Mouse (Mus musculus) hindbrain, embryonic 14.5 days (tissue): ENCODE data around the gene Dkk1. TPM values are rescaled to one million over a fixed set of nuclear protein-coding genes. Genes with fewer than 3 reads are reported as not detected.

Experiments used
- ATAC-seq: fragments of 200-750 bp; cut with Nextera tagmentation; 2 replicates; pipeline ENCODE4 v1.8.0; 2017; ENCODE audit warnings: moderate number of reproducible peaks, mild to moderate bottlenecking, moderate TSS enrichment, moderate library complexity; ENCODE audit not compliant: low FRiP score
- DNase-seq: peaks from one replicate; pipeline ENCODE4 v3.0.0-alpha.2; 2015; ENCODE audit warnings: low spot score
- H3K27ac ChIP-seq: fragments of 300-500 bp; sonication (generic); 2 replicates; pipeline ENCODE4 v1.5.1; 2014; ENCODE audit warnings: mild to moderate bottlenecking, moderate library complexity
- H3K27me3 ChIP-seq: fragments of 300-500 bp; sonication (generic); 2 replicates; pipeline ENCODE4 v1.6.1; 2014; ENCODE audit warnings: mild to moderate bottlenecking, low read length, mixed read lengths; ENCODE audit not compliant: control insufficient read depth, insufficient read depth
- H3K36me3 ChIP-seq: fragments of 300-500 bp; sonication (generic); replicated peaks from 2 replicates; pipeline ENCODE4 v1.6.1; 2014; ENCODE audit not compliant: control insufficient read depth, insufficient read depth
- H3K4me1 ChIP-seq: fragments of 300-500 bp; sonication (generic); replicated peaks from 2 replicates; pipeline ENCODE4 v1.6.1; 2014; ENCODE audit warnings: antibody characterized with exemption, low read length, mixed read lengths; ENCODE audit not compliant: control insufficient read depth, insufficient read depth
- H3K4me2 ChIP-seq: fragments of 300-500 bp; sonication (generic); replicated peaks from 2 replicates; pipeline ENCODE4 v1.6.1; 2014; ENCODE audit warnings: mild to moderate bottlenecking, moderate library complexity
- H3K4me3 ChIP-seq: fragments of 300-500 bp; sonication (generic); replicated peaks from 2 replicates; pipeline ENCODE4 v1.5.1; 2014; ENCODE audit warnings: mild to moderate bottlenecking, low read length
- H3K9ac ChIP-seq: fragments of 300-500 bp; sonication (generic); 2 replicates; pipeline ENCODE4 v1.6.1; 2014
- H3K9me3 ChIP-seq: fragments of 300-500 bp; sonication (generic); 2 replicates; pipeline ENCODE4 v1.6.1; 2016; ENCODE audit warnings: low read length; ENCODE audit not compliant: control insufficient read depth
- WGBS: fragments of 180-500 bp; shearing (Covaris S2); extraction: QIAGEN DNeasy Blood & Tissue Kit; methylation state at CpG from one replicate; pipeline ENCODE4 v1.1.7; 2014; 5-methylcytosine and 5-hydroxymethylcytosine counted together
- polyA plus RNA-seq: library from polyadenylated mRNA; unstranded; fragments of >200 nt; fragmentation: Nextera tagmentation; extraction: Ambion mirVana; gene quantifications from 2 replicates; pipeline ENCODE4 v1.2.1, GENCODE M21; 2014

The Dkk1 gene
- polyA plus RNA-seq: 1.1 and 1.2 TPM in 2 replicates

- Histone ChIP-seq H3K27me3 (peaks cover 72% of the 10 kb centered on the region), H3K9ac (peak within 1 kb of the TSS; percentile 25), H3K27ac (no peak within 1 kb of the TSS)
Measured at GRCm38 (mm10) chr19:30549044-30549853, at the start of gene Dkk1. Gene Dkk1 (minus strand): TSS chr19:30549665.

GRCm38 (mm10) chr19:30586366-30586765 lies 36.9 kb upstream of the Dkk1 start:
- Histone ChIP-seq H3K27me3 (no peaks in the 10 kb centered on the region), H3K4me1 (no peaks in the 10 kb centered on the region), H3K4me2 (no peak overlapping the region), H3K36me3 (no peaks in the 10 kb centered on the region), H3K4me3 (no peak overlapping the region), H3K9ac (no peak overlapping the region), H3K9me3 (no peaks in the 10 kb centered on the region), H3K27ac (no peak overlapping the region)
- no peak for ATAC-seq
- no peak for DNase-seq
- 75% methylated on average over 3 of the region's 3 CpGs for WGBS

More at GRCm38 (mm10) chr19:30549044-30549853, at the start of gene Dkk1:
- no peaks in the 10 kb centered on the region for H3K36me3 ChIP-seq
- H3K4me2 ChIP-seq: peak within 1 kb of the TSS; percentile 61
- DNase-seq (peak; percentile 64), ATAC-seq (peak; percentile 78)
- peaks cover 14% of the 10 kb centered on the region; the same call in 1 of the 2 replicates for H3K4me1 ChIP-seq
- under 1% methylated on average over 26 of the region's 26 CpGs for WGBS
- H3K9me3 ChIP-seq: no peaks in the 10 kb centered on the region
- peak within 1 kb of the TSS; percentile 30 for H3K4me3 ChIP-seq

GRCm38 (mm10) chr19:30564516-30564915 lies 15.1 kb upstream of the Dkk1 start:
- Histone ChIP-seq H3K4me2 (no peak overlapping the region), H3K9ac (no peak overlapping the region), H3K4me1 (no peaks in the 10 kb centered on the region), H3K27ac (no peak overlapping the region), H3K36me3 (no peaks in the 10 kb centered on the region), H3K4me3 (no peak overlapping the region), H3K27me3 (no peaks in the 10 kb centered on the region), H3K9me3 (0 out of 2 replicates have a peak, but pooled peaks cover 4% of the 10 kb centered on the region)
- no peak for DNase-seq
- ATAC-seq: no peak
- WGBS: 40% methylated on average over 6 of the region's 6 CpGs

- DNase-seq (no peak), ATAC-seq (no peak)
- Histone ChIP-seq H3K4me1 (no peaks in the 10 kb centered on the region), H3K27me3 (no peaks in the 10 kb centered on the region), H3K4me2 (no peak overlapping the region), H3K9ac (no peak overlapping the region), H3K27ac (no peak overlapping the region), H3K9me3 (0 out of 2 replicates have a peak, but pooled peaks cover 4% of the 10 kb centered on the region), H3K4me3 (no peak overlapping the region), H3K36me3 (no peaks in the 10 kb centered on the region)
- WGBS: 93% methylated on average over 3 of the region's 3 CpGs
Measured at GRCm38 (mm10) chr19:30563876-30564275, 14.4 kb upstream of the Dkk1 start.

- no peak for DNase-seq
- Histone ChIP-seq H3K27me3 (peaks cover 3% of the 10 kb centered on the region; the same call in 1 of the 2 replicates), H3K9ac (no peak overlapping the region), H3K4me1 (no peaks in the 10 kb centered on the region), H3K36me3 (no peaks in the 10 kb centered on the region), H3K4me3 (no peak overlapping the region), H3K4me2 (no peak overlapping the region), H3K27ac (no peak overlapping the region), H3K9me3 (0 out of 2 replicates have a peak, but pooled peaks cover 4% of the 10 kb centered on the region)
- no peak for ATAC-seq
Measured at GRCm38 (mm10) chr19:30558024-30558423, 8.6 kb upstream of the Dkk1 start.

- peak overlapping the region; percentile 44 for H3K4me2 ChIP-seq
- H3K4me3 ChIP-seq: peak overlapping the region; percentile 0; the same call in 1 of the 2 replicates
- DNase-seq: peak; percentile 83
- peak overlapping the region; percentile 24; the same call in 1 of the 2 replicates for H3K9ac ChIP-seq
- H3K36me3 ChIP-seq: no peaks in the 10 kb centered on the region
- no peaks in the 10 kb centered on the region for H3K9me3 ChIP-seq
- H3K27ac ChIP-seq: no peak overlapping the region
- H3K4me1 ChIP-seq: peaks cover 7% of the 10 kb centered on the region; the same call in 1 of the 2 replicates
- WGBS: under 1% methylated on average over 12 of the region's 12 CpGs
- peaks cover 27% of the 10 kb centered on the region for H3K27me3 ChIP-seq
- ATAC-seq: peak; percentile 86
Measured at GRCm38 (mm10) chr19:30554467-30554881, 5.0 kb upstream of the Dkk1 start.

- Histone ChIP-seq H3K4me2 (no peak overlapping the region), H3K36me3 (no peaks in the 10 kb centered on the region), H3K27ac (no peak overlapping the region), H3K9me3 (no peaks in the 10 kb centered on the region), H3K27me3 (peaks cover 35% of the 10 kb centered on the region), H3K9ac (no peak overlapping the region), H3K4me3 (no peak overlapping the region), H3K4me1 (peaks cover 14% of the 10 kb centered on the region; the same call in 1 of the 2 replicates)
- DNase-seq: no peak
- 7% methylated on average over 4 of the region's 4 CpGs for WGBS
- no peak for ATAC-seq
Measured at GRCm38 (mm10) chr19:30553740-30554139, 4.3 kb upstream of the Dkk1 start.

- Histone ChIP-seq H3K4me1 (peaks cover 14% of the 10 kb centered on the region; the same call in 1 of the 2 replicates), H3K36me3 (no peaks in the 10 kb centered on the region), H3K27me3 (peaks cover 49% of the 10 kb centered on the region), H3K4me2 (no peak overlapping the region), H3K4me3 (no peak overlapping the region), H3K9me3 (no peaks in the 10 kb centered on the region), H3K27ac (no peak overlapping the region), H3K9ac (no peak overlapping the region)
- ATAC-seq: no peak
- WGBS: 59% methylated on average over 8 of the region's 8 CpGs
- no peak for DNase-seq
Measured at GRCm38 (mm10) chr19:30552260-30552659, 2.8 kb upstream of the Dkk1 start.

GRCm38 (mm10) chr19:30549854-30550647 lies 586 bp upstream of the Dkk1 start:
- Histone ChIP-seq H3K4me3 (peak overlapping the region; percentile 30), H3K4me2 (peak overlapping the region; percentile 61), H3K4me1 (peaks cover 14% of the 10 kb centered on the region; the same call in 1 of the 2 replicates), H3K36me3 (no peaks in the 10 kb centered on the region), H3K9ac (peak overlapping the region; percentile 25; the same call in 1 of the 2 replicates), H3K27me3 (peaks cover 70% of the 10 kb centered on the region), H3K9me3 (no peaks in the 10 kb centered on the region), H3K27ac (no peak overlapping the region)
- ATAC-seq: peak; percentile 9; the same call in 1 of the 2 replicates
- WGBS: 1% methylated on average over 17 of the region's 17 CpGs
- peak; percentile 30 for DNase-seq
